Mouse (Mus musculus) forebrain, embryonic 13.5 days (tissue): ENCODE results near the gene Map2k3. TPM values are rescaled to one million over a fixed set of nuclear protein-coding genes. Genes with fewer than 3 reads are reported as not detected.
"Not testable (repeated sequence)": the region's sequence is repeated elsewhere in the genome, so short reads cannot be mapped to it uniquely, and the experiment has no call there.

ENCODE experiments used
- ATAC-seq: fragments of 200-750 bp; cut with Nextera tagmentation; 2 replicates; pipeline ENCODE4 v1.8.0; 2017
- H3K27ac ChIP-seq: fragments of 300-500 bp; sonication (generic); 2 replicates; pipeline ENCODE4 v1.5.1; 2015; ENCODE audit warnings: inconsistent platforms, mild to moderate bottlenecking, moderate library complexity
- H3K27me3 ChIP-seq: fragments of 300-500 bp; sonication (generic); 2 replicates; pipeline ENCODE4 v1.6.1; 2015; ENCODE audit warnings: mild to moderate bottlenecking, inconsistent platforms
- H3K36me3 ChIP-seq: fragments of 300-500 bp; sonication (generic); 2 replicates; pipeline ENCODE4 v1.6.1; 2015; ENCODE audit warnings: mild to moderate bottlenecking, inconsistent platforms; ENCODE audit not compliant: poor library complexity, severe bottlenecking
- H3K4me1 ChIP-seq: fragments of 300-500 bp; sonication (generic); 2 replicates; pipeline ENCODE4 v1.6.1; 2015; ENCODE audit warnings: inconsistent platforms
- H3K4me2 ChIP-seq: fragments of 300-500 bp; sonication (generic); 2 replicates; pipeline ENCODE4 v1.6.1; 2015; ENCODE audit warnings: inconsistent platforms, mild to moderate bottlenecking, moderate library complexity
- H3K4me3 ChIP-seq: fragments of 300-500 bp; sonication (generic); 2 replicates; pipeline ENCODE4 v1.5.1; 2015; ENCODE audit warnings: mild to moderate bottlenecking, inconsistent platforms
- H3K9ac ChIP-seq: fragments of 300-500 bp; sonication (generic); 2 replicates; pipeline ENCODE4 v1.6.1; 2015; ENCODE audit warnings: mild to moderate bottlenecking, inconsistent platforms
- H3K9me3 ChIP-seq: fragments of 300-500 bp; sonication (generic); replicated peaks from 2 replicates; pipeline ENCODE4 v1.6.1; 2016; ENCODE audit warnings: inconsistent platforms
- WGBS: fragments of 180-500 bp; shearing (Covaris S2); methylation state at CpG from one replicate; pipeline ENCODE4 v1.1.7; 2015; 5-methylcytosine and 5-hydroxymethylcytosine counted together
- polyA plus RNA-seq: library from polyadenylated mRNA; unstranded; fragments of >200 nt; fragmentation: Nextera tagmentation; extraction: Ambion mirVana; gene quantifications from 2 replicates; pipeline ENCODE4 v1.2.1, GENCODE M21; 2015

The Map2k3 gene
- 33.9 and 36.1 TPM in 2 replicates for polyA plus RNA-seq

- ATAC-seq = peak; percentile 97
- H3K4me2 ChIP-seq = peak within 1 kb of the TSS; percentile 84
- H3K4me1 ChIP-seq = peaks cover 36% of the 10 kb centered on the region
- peak within 1 kb of the TSS; percentile 82 for H3K9ac ChIP-seq
- under 1% methylated on average over 59 of the region's 59 CpGs for WGBS
- H3K9me3 ChIP-seq = no peaks in the 10 kb centered on the region
- peaks cover 6% of the 10 kb centered on the region; the same call in 1 of the 2 replicates for H3K27me3 ChIP-seq
- H3K27ac ChIP-seq = no peak within 1 kb of the TSS
- no peaks in the 10 kb centered on the region for H3K36me3 ChIP-seq
- H3K4me3 ChIP-seq = peak within 1 kb of the TSS; percentile 67
These were observed at the start of gene Map2k3 for GRCm38 (mm10) chr11:60931869-60932481. Map2k3 (plus strand) TSS chr11:60932033.

DNA sequence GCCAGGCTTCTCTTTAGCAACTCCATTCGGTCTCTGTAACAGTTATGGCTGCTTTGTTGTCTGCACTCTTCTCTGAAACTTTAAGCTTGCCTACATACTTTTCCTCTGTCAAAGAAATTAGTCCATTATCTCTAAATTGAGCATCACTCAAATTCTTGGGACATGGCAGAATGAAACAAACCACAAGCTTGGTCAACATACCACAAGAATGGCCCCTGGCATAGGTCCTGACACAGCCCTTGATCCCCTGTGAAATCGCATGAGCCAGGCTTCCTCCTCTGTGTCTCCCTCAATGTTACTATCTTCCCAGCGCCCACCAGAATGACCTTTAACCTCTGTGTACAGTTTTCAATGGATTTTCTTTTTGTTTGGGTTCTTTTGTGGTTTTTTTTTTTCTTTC is 49.4 kb upstream of the Map2k3 start:
- 78% methylated on average over 3 of the region's 3 CpGs for WGBS
- Histone ChIP-seq H3K27ac (no peak overlapping the region), H3K36me3 (no peaks in the 10 kb centered on the region), H3K4me1 (peaks cover 18% of the 10 kb centered on the region), H3K9ac (no peak overlapping the region), H3K4me2 (no peak overlapping the region), H3K9me3 (no peaks in the 10 kb centered on the region), H3K4me3 (no peak overlapping the region), H3K27me3 (no peaks in the 10 kb centered on the region)
- no peak for ATAC-seq

DNA sequence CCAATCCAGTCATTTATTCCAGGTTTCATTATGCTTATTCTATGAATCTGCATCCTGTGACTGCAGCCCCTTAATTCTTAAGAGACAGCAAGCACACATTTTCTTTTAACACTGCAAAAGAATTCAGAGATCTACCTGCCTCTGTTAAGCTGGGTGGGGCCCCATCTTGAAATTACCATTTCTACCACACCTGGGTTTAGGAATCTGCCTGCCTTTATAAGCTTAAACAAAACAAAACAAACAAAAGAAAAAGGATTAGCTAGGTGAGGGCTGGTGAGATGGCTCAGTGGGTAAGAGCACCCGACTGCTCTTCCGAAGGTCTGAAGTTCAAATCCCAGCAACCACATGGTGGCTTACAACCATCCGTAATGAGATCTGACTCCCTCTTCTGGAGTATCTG is 44.8 kb upstream of the Map2k3 start:
- H3K4me2 ChIP-seq, H3K9me3 ChIP-seq, H3K27ac ChIP-seq, H3K4me1 ChIP-seq, H3K4me3 ChIP-seq, ATAC-seq, H3K27me3 ChIP-seq, H3K36me3 ChIP-seq, H3K9ac ChIP-seq: not testable (repeated sequence)
- 80% methylated on average over 3 of the region's 3 CpGs for WGBS

GRCm38 (mm10) chr11:60889861-60890260 is 42.0 kb upstream of the Map2k3 start:
- Histone ChIP-seq H3K4me3 (no peak overlapping the region), H3K36me3 (no peaks in the 10 kb centered on the region), H3K4me1 (no peaks in the 10 kb centered on the region), H3K27me3 (no peaks in the 10 kb centered on the region), H3K27ac (no peak overlapping the region), H3K4me2 (no peak overlapping the region), H3K9me3 (no peaks in the 10 kb centered on the region), H3K9ac (no peak overlapping the region)
- no peak for ATAC-seq
- WGBS = 58% methylated on average over 2 of the region's 2 CpGs

- no peak overlapping the region for H3K4me3 ChIP-seq
- H3K36me3 ChIP-seq = no peaks in the 10 kb centered on the region
- no peak overlapping the region for H3K9ac ChIP-seq
- H3K4me1 ChIP-seq = no peaks in the 10 kb centered on the region
- H3K27me3 ChIP-seq = no peaks in the 10 kb centered on the region
- 74% methylated on average over 6 of the region's 6 CpGs for WGBS
- H3K9me3 ChIP-seq = no peaks in the 10 kb centered on the region
- H3K4me2 ChIP-seq = no peak overlapping the region
- no peak for ATAC-seq
- H3K27ac ChIP-seq = no peak overlapping the region
These were observed 41.5 kb upstream of the Map2k3 start for GRCm38 (mm10) chr11:60890286-60890685.

DNA sequence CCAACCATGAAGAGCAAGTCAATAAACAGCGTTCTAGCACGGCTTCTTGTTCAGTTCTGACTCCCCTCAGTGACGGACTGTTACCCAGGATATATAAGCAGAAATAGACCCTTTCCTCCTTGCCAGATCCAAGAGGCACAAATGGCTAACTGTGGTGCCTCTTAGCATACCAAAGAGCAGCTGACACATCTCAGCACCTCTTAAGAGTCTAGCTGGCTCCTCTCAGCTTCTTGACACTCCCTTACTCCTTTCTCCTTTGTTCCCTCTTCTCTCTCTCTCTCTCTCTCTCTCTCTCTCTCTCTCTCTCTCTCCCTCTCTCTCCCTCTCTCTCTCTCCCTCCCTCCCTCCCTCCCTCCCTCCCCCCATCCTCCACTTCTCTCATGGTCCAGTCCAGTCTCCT is 41.1 kb upstream of the Map2k3 start:
- H3K9me3 ChIP-seq = no peaks in the 10 kb centered on the region
- 73% methylated on average over 3 of the region's 3 CpGs for WGBS
- no peak overlapping the region for H3K9ac ChIP-seq

DNA sequence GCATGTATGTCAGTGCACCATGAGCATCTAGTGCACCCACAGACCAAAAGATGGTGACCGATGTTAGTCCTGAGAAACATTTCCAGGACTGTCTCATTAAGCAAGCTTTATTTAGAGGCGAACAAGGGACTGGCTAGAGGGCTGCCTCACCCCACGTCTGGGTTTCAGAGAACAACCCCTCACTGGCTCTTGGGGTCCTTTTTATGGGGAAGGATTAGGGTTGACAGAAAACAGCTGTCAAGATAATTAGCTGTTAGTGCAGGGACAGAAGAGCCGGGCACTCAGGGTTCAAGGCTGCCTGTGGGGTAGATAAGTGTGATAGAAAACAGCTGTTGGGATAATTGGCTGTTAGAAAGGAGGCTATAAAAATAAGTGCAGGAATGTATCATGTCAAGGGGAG is 35.9 kb upstream of the Map2k3 start:
- no peak overlapping the region for H3K4me2 ChIP-seq
- no peak overlapping the region for H3K27ac ChIP-seq
- WGBS = 8% methylated on average over 4 of the region's 4 CpGs

More for the DNA sequence above, 41.1 kb upstream of the Map2k3 start:
- H3K27ac ChIP-seq = no peak overlapping the region
- no peaks in the 10 kb centered on the region for H3K27me3 ChIP-seq
- H3K4me1 ChIP-seq = 0 out of 2 replicates have a peak, but pooled peaks cover under 1% of the 10 kb centered on the region
- H3K36me3 ChIP-seq = no peaks in the 10 kb centered on the region
- no peak for ATAC-seq
- H3K4me3 ChIP-seq = no peak overlapping the region
- no peak overlapping the region for H3K4me2 ChIP-seq

DNA sequence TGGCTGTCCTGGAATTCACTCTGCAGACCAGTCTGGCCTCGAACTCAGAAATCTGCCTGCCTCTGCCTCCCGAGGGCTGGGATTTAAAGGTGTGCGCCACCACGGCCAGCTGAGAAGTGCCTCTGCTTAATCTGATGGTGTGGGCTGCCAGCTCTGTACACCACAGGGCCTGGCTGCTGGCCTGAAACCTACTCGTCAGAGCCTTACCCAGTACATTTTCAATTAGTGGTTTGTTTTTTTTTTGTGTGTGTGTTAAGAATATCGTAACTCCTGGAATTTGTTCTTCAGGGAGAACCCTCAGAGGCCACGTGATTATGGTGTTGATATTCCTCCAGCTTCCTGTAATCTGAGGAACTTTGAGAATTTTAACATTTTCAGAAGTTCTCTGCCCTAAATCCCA is 29.8 kb upstream of the Map2k3 start:
- Histone ChIP-seq H3K4me1 (no peaks in the 10 kb centered on the region), H3K4me3 (no peak overlapping the region), H3K27me3 (no peaks in the 10 kb centered on the region), H3K4me2 (no peak overlapping the region), H3K9me3 (no peaks in the 10 kb centered on the region), H3K9ac (no peak overlapping the region), H3K27ac (no peak overlapping the region), H3K36me3 (peaks cover 41% of the 10 kb centered on the region)
- 83% methylated on average over 7 of the region's 7 CpGs for WGBS
- no peak for ATAC-seq

More for the DNA sequence above, 35.9 kb upstream of the Map2k3 start:
- no peaks in the 10 kb centered on the region for H3K9me3 ChIP-seq
- no peak for ATAC-seq
- H3K36me3 ChIP-seq = no peaks in the 10 kb centered on the region
- no peak overlapping the region for H3K4me3 ChIP-seq
- H3K4me1 ChIP-seq = 0 out of 2 replicates have a peak, but pooled peaks cover 4% of the 10 kb centered on the region
- no peak overlapping the region for H3K9ac ChIP-seq
- H3K27me3 ChIP-seq = no peaks in the 10 kb centered on the region

DNA sequence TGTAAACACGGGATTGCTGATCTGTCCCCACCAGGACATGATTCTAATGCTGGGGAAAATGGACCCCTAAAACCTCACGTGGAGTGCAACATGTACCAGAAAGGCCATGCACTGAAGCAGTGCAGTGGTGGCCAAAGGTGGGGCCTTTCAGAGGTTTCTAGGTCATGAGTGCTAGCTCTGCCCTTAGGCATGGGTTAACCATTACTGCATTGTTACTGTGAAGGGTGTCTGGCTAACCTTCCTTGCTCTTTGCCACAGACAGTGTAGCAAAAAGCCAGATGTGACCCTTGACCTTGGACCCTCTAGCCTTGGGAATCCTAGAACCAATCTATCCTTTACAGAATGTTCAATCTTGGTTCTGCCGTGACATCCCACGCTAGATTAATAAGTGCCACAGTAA is 29.3 kb upstream of the Map2k3 start:
- Histone ChIP-seq H3K9me3 (no peaks in the 10 kb centered on the region), H3K27ac (no peak overlapping the region), H3K27me3 (no peaks in the 10 kb centered on the region), H3K9ac (no peak overlapping the region), H3K4me2 (no peak overlapping the region), H3K4me1 (no peaks in the 10 kb centered on the region), H3K4me3 (no peak overlapping the region), H3K36me3 (peaks cover 41% of the 10 kb centered on the region)
- WGBS = 87% methylated on average over 4 of the region's 4 CpGs
- no peak for ATAC-seq

GRCm38 (mm10) chr11:60903661-60904061 is 28.2 kb upstream of the Map2k3 start:
- Histone ChIP-seq H3K4me3 (no peak overlapping the region), H3K9me3 (no peaks in the 10 kb centered on the region), H3K36me3 (peaks cover 41% of the 10 kb centered on the region), H3K4me1 (no peaks in the 10 kb centered on the region), H3K4me2 (no peak overlapping the region), H3K27ac (no peak overlapping the region), H3K27me3 (no peaks in the 10 kb centered on the region), H3K9ac (no peak overlapping the region)
- no peak for ATAC-seq
- 89% methylated on average over 6 of the region's 6 CpGs for WGBS

DNA sequence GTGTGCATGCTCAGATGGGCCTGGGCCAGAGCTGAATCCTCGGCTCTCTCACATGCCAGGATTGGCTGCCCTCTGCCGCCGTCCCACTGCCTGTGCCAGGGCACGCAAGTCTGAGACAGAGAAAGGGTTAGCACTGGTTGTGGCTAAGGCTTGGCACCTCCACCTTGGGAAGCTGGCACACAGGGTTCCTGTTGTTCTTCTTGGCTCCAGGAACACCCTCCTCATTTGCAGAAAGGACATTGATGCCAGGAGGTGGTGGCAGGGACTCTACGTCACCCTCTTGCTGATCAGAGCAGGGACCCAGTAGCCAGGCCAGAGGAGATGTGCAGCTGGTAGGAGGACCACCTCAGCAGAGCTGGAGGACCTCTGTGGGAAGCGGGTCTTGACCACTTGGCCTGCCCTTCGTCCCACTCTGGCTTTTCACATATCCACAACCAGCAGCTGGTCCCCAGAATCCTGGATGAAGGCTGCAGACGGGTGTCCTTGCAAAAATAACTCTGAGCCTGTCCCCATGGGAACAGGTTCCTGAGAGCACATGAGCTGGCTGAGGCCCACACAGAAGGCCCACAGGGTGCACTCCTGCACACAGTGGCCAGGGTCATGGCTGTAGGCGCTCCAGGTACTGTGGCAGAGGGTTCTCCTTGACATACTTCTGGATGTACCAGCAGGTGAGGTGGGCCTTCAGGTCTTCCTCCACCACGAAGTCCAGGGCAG is 26.3 kb upstream of the Map2k3 start:
- Histone ChIP-seq H3K27me3 (no peaks in the 10 kb centered on the region), H3K4me3 (no peak overlapping the region), H3K9ac (no peak overlapping the region), H3K27ac (no peak overlapping the region), H3K9me3 (no peaks in the 10 kb centered on the region), H3K4me2 (no peak overlapping the region), H3K4me1 (no peaks in the 10 kb centered on the region), H3K36me3 (peaks cover 41% of the 10 kb centered on the region)
- 92% methylated on average over 10 of the region's 10 CpGs for WGBS
- ATAC-seq = no peak

DNA sequence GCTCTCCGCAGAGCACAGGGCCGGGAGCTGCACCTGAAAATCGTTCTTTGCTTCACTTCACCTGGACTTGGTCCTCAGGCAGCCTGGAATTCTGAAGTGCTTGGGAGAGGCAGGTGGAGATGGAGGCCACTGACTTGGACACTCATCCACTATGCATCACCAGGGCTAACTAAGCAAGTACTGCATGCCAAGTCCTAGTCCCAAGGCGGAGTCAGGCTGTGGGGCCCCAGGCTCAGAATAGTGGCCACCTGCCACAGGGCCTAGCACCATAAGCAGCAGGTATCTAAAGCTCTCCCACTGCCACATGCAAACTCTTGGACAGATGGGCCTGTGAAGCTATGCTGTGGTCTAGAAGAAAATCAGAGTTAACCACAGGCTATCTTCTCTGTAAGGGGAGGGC is 25.4 kb upstream of the Map2k3 start:
- Histone ChIP-seq H3K9me3 (no peaks in the 10 kb centered on the region), H3K4me1 (peaks cover 1% of the 10 kb centered on the region), H3K27me3 (no peaks in the 10 kb centered on the region), H3K27ac (no peak overlapping the region), H3K4me3 (no peak overlapping the region), H3K36me3 (peaks cover 41% of the 10 kb centered on the region), H3K9ac (no peak overlapping the region), H3K4me2 (no peak overlapping the region)
- ATAC-seq = no peak
- 93% methylated on average over 4 of the region's 4 CpGs for WGBS
